Mouse (Mus musculus) large intestine, adult 2 months (tissue): ENCODE results near the gene Fam168b. TPM values are rescaled to one million over a fixed set of nuclear protein-coding genes. Genes with fewer than 3 reads are reported as not detected.

ENCODE experiments used
- DNase-seq: peaks from one replicate; pipeline ENCODE4 v3.0.0-alpha.2; 2012; ENCODE audit warnings: low read depth, low spot score
- WGBS: fragments of 180-500 bp; shearing (Covaris S2); methylation state at CpG from one replicate; pipeline ENCODE4 v1.1.7; 2018; 5-methylcytosine and 5-hydroxymethylcytosine counted together
- polyA plus RNA-seq: library from polyadenylated mRNA; depleted of rRNA; stranded (reverse); fragments of >200 nt; gene quantifications from 2 replicates; pipeline ENCODE4 v1.2.3, GENCODE M21; 2012

Fam168b gene
- polyA plus RNA-seq, 1 experiment = 115 TPM

- no peak for DNase-seq
- 94% methylated on average over 7 of the region's 7 CpGs for WGBS
Observed at GRCm38 (mm10) chr1:34822003-34822402, 20.9 kb downstream of the Fam168b start.

- WGBS = 97% methylated on average over 2 of the region's 2 CpGs
- no peak for DNase-seq
Observed at GRCm38 (mm10) chr1:34821411-34821810, 21.5 kb downstream of the Fam168b start.

GRCm38 (mm10) chr1:34819225-34819910 lies 23.5 kb downstream of the Fam168b start:
- 92% methylated on average over 6 of the region's 6 CpGs for WGBS
- no peak for DNase-seq

GRCm38 (mm10) chr1:34815843-34816242 lies 27.0 kb downstream of the Fam168b start:
- DNase-seq = no peak
- 80% methylated on average over 6 of the region's 6 CpGs for WGBS

- WGBS = 86% methylated on average over 13 of the region's 13 CpGs
Observed at GRCm38 (mm10) chr1:34812407-34813247, 30.2 kb downstream of the Fam168b start.

GRCm38 (mm10) chr1:34811581-34811980 lies 31.3 kb downstream of the Fam168b start:
- 86% methylated on average over 6 of the region's 6 CpGs for WGBS
- no peak for DNase-seq

More at GRCm38 (mm10) chr1:34812407-34813247, 30.2 kb downstream of the Fam168b start:
- no peak for DNase-seq

- DNase-seq = no peak
- 82% methylated on average over 6 of the region's 6 CpGs for WGBS
Observed at GRCm38 (mm10) chr1:34811035-34811434, 31.8 kb downstream of the Fam168b start.

GRCm38 (mm10) chr1:34810293-34810692 lies 32.6 kb downstream of the Fam168b start:
- DNase-seq = no peak
- 92% methylated on average over 11 of the region's 11 CpGs for WGBS

GRCm38 (mm10) chr1:34808445-34808844 lies 34.4 kb downstream of the Fam168b start:
- DNase-seq = no peak
- 76% methylated on average over 8 of the region's 8 CpGs for WGBS

- 47% methylated on average over 35 of the region's 35 CpGs for WGBS
- DNase-seq = no peak
Observed at GRCm38 (mm10) chr1:34805931-34806520, 36.8 kb downstream of the Fam168b start.

GRCm38 (mm10) chr1:34804863-34805262 lies 38.0 kb downstream of the Fam168b start:
- 91% methylated on average over 7 of the region's 7 CpGs for WGBS

GRCm38 (mm10) chr1:34802290-34802642 lies 40.6 kb downstream of the Fam168b start:
- DNase-seq = no peak
- 27% methylated on average over 7 of the region's 7 CpGs for WGBS

More at GRCm38 (mm10) chr1:34804863-34805262, 38.0 kb downstream of the Fam168b start:
- DNase-seq = no peak

- WGBS = under 1% methylated on average over 47 of the region's 47 CpGs
- DNase-seq = peak; percentile 10
Observed at GRCm38 (mm10) chr1:34801616-34802289, 41.1 kb downstream of the Fam168b start.

- 68% methylated on average over 2 of the region's 2 CpGs for WGBS
- DNase-seq = no peak
Observed at GRCm38 (mm10) chr1:34799140-34799539, 43.7 kb downstream of the Fam168b start.

- DNase-seq = no peak
- whole genome bisulfite sequencing = 68% methylated on average over 19 of the region's 19 CpGs
Observed at GRCm38 (mm10) chr1:34793304-34794300, 49.3 kb downstream of the Fam168b start.

GRCm38 (mm10) chr1:34783538-34784161 lies 59.2 kb downstream of the Fam168b start:
- DNase-seq = no peak

GRCm38 (mm10) chr1:34775870-34776269 lies 67.0 kb downstream of the Fam168b start:
- DNase-seq = no peak
- 94% methylated on average over 3 of the region's 3 CpGs for WGBS

More at GRCm38 (mm10) chr1:34783538-34784161, 59.2 kb downstream of the Fam168b start:
- 20% methylated on average over 6 of the region's 6 CpGs for whole genome bisulfite sequencing

- WGBS = 87% methylated on average over 6 of the region's 6 CpGs
Observed at GRCm38 (mm10) chr1:34768875-34769274, 74.0 kb downstream of the Fam168b start.

More at GRCm38 (mm10) chr1:34768875-34769274, 74.0 kb downstream of the Fam168b start:
- no peak for DNase-seq
